Mouse (Mus musculus) CH12.LX (cell line): ENCODE measurements around the gene Bmp6. TPM values are rescaled to one million over a fixed set of nuclear protein-coding genes. Genes with fewer than 3 reads are reported as not detected.

Experiments
- DNase-seq: peaks from one replicate; pipeline ENCODE4 v3.0.0-alpha.2; 2013; ENCODE audit errors: extremely low read depth
- H3K27ac ChIP-seq: 2 replicates; pipeline ENCODE4 v1.5.1; 2012; ENCODE audit warnings: low read depth, mild to moderate bottlenecking, control low read depth, moderate library complexity; ENCODE audit not compliant: insufficient read depth
- H3K27me3 ChIP-seq: replicated peaks from 2 replicates; pipeline ENCODE3; 2012; ENCODE audit warnings: inconsistent platforms
- H3K36me3 ChIP-seq, 2 experiments: replicated peaks in 1 of 2; 2 replicates each; pipeline versions ENCODE3 to v1.6.1; 2012; ENCODE audit warnings: inconsistent platforms in 1 of 2, low read length in 1 of 2, mild to moderate bottlenecking in 1 of 2, mixed read lengths in 1 of 2, moderate library complexity in 1 of 2; ENCODE audit not compliant: control insufficient read depth in 1 of 2, insufficient read depth in 1 of 2
- H3K4me1 ChIP-seq, 2 experiments: 2 replicates each; pipeline ENCODE4 v1.6.1; 2012; ENCODE audit warnings: inconsistent platforms in 1 of 2, moderate library complexity in 1 of 2; ENCODE audit not compliant: insufficient read depth in 2 of 2, control insufficient read depth in 1 of 2
- H3K4me2 ChIP-seq: 2 replicates; pipeline ENCODE4 v1.6.1; 2012; ENCODE audit warnings: low read depth, mild to moderate bottlenecking, control low read depth; ENCODE audit not compliant: poor library complexity, insufficient read depth, severe bottlenecking
- H3K4me3 ChIP-seq, 3 experiments: fragments of 150-350 bp in 1 of 3; sonication (generic) in 1 of 3; replicated peaks in 1 of 3; 2 replicates each; pipeline versions ENCODE3 to v1.5.1; 2011 to 2012; ENCODE audit warnings: low read depth in 2 of 3, low read length in 2 of 3, mild to moderate bottlenecking in 2 of 3, moderate library complexity in 2 of 3, control low read depth in 1 of 3, improper control_type of control experiment in 1 of 3, inconsistent platforms in 1 of 3, mixed read lengths in 1 of 3; ENCODE audit not compliant: poor library complexity in 1 of 3
- H3K79me2 ChIP-seq: replicated peaks from 2 replicates; pipeline ENCODE4 v1.6.1; 2012; ENCODE audit warnings: mild to moderate bottlenecking, moderate library complexity; ENCODE audit not compliant: control insufficient read depth, poor library complexity, insufficient read depth, severe bottlenecking; ENCODE audit errors: extremely low read depth
- H3K9ac ChIP-seq: 2 replicates; pipeline ENCODE4 v1.6.1; 2012; ENCODE audit warnings: low read depth, mild to moderate bottlenecking, control low read depth, moderate library complexity; ENCODE audit not compliant: insufficient read depth
- H3K9me3 ChIP-seq: replicated peaks from 2 replicates; pipeline ENCODE3; 2012; ENCODE audit warnings: low read length, inconsistent platforms, mixed read lengths
- CHD2 ChIP-seq: IDR thresholded peaks from 2 replicates; pipeline ENCODE4 v1.6.1; 2011; ENCODE audit warnings: low read length, improper control_type of control experiment
- CTCF ChIP-seq, 2 experiments: IDR thresholded peaks in 1 of 2; conservative IDR thresholded peaks in 1 of 2; 2 replicates each; pipeline ENCODE4 v1.5.1; 2011 to 2012; ENCODE audit warnings: low read depth in 2 of 2, low read length in 2 of 2, improper control_type of control experiment in 1 of 2, inconsistent platforms in 1 of 2, mild to moderate bottlenecking in 1 of 2, moderate library complexity in 1 of 2
- ELF1 ChIP-seq: IDR thresholded peaks from 2 replicates; pipeline ENCODE4 v1.6.1; 2014; ENCODE audit warnings: low read depth, mild to moderate bottlenecking, inconsistent platforms, low read length, improper control_type of control experiment
- EP300 ChIP-seq: IDR thresholded peaks from 2 replicates; pipeline ENCODE4 v1.6.1; 2011; ENCODE audit warnings: low read length, improper control_type of control experiment
- ETS1 ChIP-seq: conservative IDR thresholded peaks from 2 replicates; pipeline ENCODE4 v1.6.1; 2012; ENCODE audit warnings: low read depth, mild to moderate bottlenecking, inconsistent platforms, low read length, improper control_type of control experiment, moderate library complexity
- GABPA ChIP-seq: IDR thresholded peaks from 2 replicates; pipeline ENCODE4 v1.6.1; 2012; ENCODE audit warnings: low read depth, low read length, improper control_type of control experiment, inconsistent platforms; ENCODE audit not compliant: insufficient replicate concordance
- JUN ChIP-seq: IDR thresholded peaks from 2 replicates; pipeline ENCODE4 v1.6.1; 2011; ENCODE audit warnings: low read depth, mild to moderate bottlenecking, low read length, improper control_type of control experiment, moderate library complexity; ENCODE audit not compliant: insufficient read depth
- KAT2A ChIP-seq: IDR thresholded peaks from 2 replicates; pipeline ENCODE4 v1.6.1; 2012; ENCODE audit warnings: low read length, improper control_type of control experiment, inconsistent platforms; ENCODE audit not compliant: insufficient replicate concordance
- MAX ChIP-seq: IDR thresholded peaks from 2 replicates; pipeline ENCODE4 v1.6.1; 2011; ENCODE audit warnings: low read length, improper control_type of control experiment
- MAZ ChIP-seq: IDR thresholded peaks from 2 replicates; pipeline ENCODE4 v1.6.1; 2012; ENCODE audit warnings: low read depth, mild to moderate bottlenecking, inconsistent platforms, low read length, improper control_type of control experiment, moderate library complexity
- MEF2A ChIP-seq: IDR thresholded peaks from 2 replicates; pipeline ENCODE4 v1.6.1; 2014; ENCODE audit warnings: low read depth, mild to moderate bottlenecking, inconsistent platforms, low read length, improper control_type of control experiment, borderline replicate concordance
- MYC ChIP-seq: IDR thresholded peaks from 2 replicates; pipeline ENCODE4 v1.6.1; 2011; ENCODE audit warnings: low read depth, mild to moderate bottlenecking, improper control_type of control experiment, low read length
- NRF1 ChIP-seq: IDR thresholded peaks from 2 replicates; pipeline ENCODE4 v1.6.1; 2014; ENCODE audit warnings: low read depth, mild to moderate bottlenecking, inconsistent platforms, low read length, improper control_type of control experiment, moderate library complexity
- PAX5 ChIP-seq: IDR thresholded peaks from 2 replicates; pipeline ENCODE4 v1.6.1; 2012; ENCODE audit warnings: low read length, inconsistent platforms, mixed read lengths
- POLR2A ChIP-seq: IDR thresholded peaks from 2 replicates; pipeline ENCODE4 v1.6.1; 2011; ENCODE audit warnings: low read depth, mild to moderate bottlenecking, improper control_type of control experiment, low read length
- POLR2AphosphoS2 ChIP-seq: IDR thresholded peaks from 2 replicates; pipeline ENCODE4 v1.6.1; 2011; ENCODE audit warnings: low read depth, low read length, improper control_type of control experiment
- RAD21 ChIP-seq: IDR thresholded peaks from 2 replicates; pipeline ENCODE4 v1.6.1; 2011; ENCODE audit warnings: low read depth, mild to moderate bottlenecking, low read length, improper control_type of control experiment, moderate library complexity
- SMC3 ChIP-seq: IDR thresholded peaks from 2 replicates; pipeline ENCODE4 v1.6.1; 2011; ENCODE audit warnings: low read depth, low read length, improper control_type of control experiment
- TBP ChIP-seq: conservative IDR thresholded peaks from 2 replicates; pipeline ENCODE4 v1.6.1; 2011; ENCODE audit warnings: low read depth, low read length, improper control_type of control experiment
- TCF12 ChIP-seq: IDR thresholded peaks from 2 replicates; pipeline ENCODE4 v1.6.1; 2014; ENCODE audit warnings: low read depth, mild to moderate bottlenecking, inconsistent platforms, low read length, improper control_type of control experiment
- USF2 ChIP-seq: conservative IDR thresholded peaks from 2 replicates; pipeline ENCODE4 v1.6.1; 2011; ENCODE audit warnings: low read depth, low read length, improper control_type of control experiment
- ZC3H11A ChIP-seq: IDR thresholded peaks from 2 replicates; pipeline ENCODE4 v1.6.1; 2012; ENCODE audit warnings: low read depth, mild to moderate bottlenecking, inconsistent platforms, low read length, improper control_type of control experiment
- ZMIZ1 ChIP-seq: IDR thresholded peaks from 2 replicates; pipeline ENCODE4 v1.6.1; 2012; ENCODE audit warnings: low read depth, mild to moderate bottlenecking, inconsistent platforms, low read length, improper control_type of control experiment
- dilution Hi-C: fragments of 300-500 bp; cut with MboI; formaldehyde crosslinking; loops from 2 replicates; pipeline ENCODE4 v1.14.3; 2020; ENCODE audit warnings: low sequenced_read_pairs; ENCODE audit not compliant: extremely low pct_unique_long_range_greater_than_20kb, extremely low pct_ligation_motif_present
- in situ Hi-C: fragments of 300-500 bp; cut with MboI; formaldehyde crosslinking; loops from 3 replicates; pipeline ENCODE4 v1.14.3; 2019; ENCODE audit warnings: low sequenced_read_pairs, low pct_ligation_motif_present, low pct_unique_long_range_greater_than_20kb, mixed read lengths
- polyA plus RNA-seq: library from polyadenylated mRNA; unstranded; fragments of >175 nt; gene quantifications from 2 replicates; pipeline ENCODE4 v1.2.1, GENCODE M21; 2012; ENCODE audit warnings: low read depth; ENCODE audit not compliant: insufficient read length
- total RNA-seq, 2 experiments: library from RNA; depleted of rRNA; stranded (reverse); fragments of 300-350 nt in 1 of 2; fragments of >200 nt in 1 of 2; gene quantifications; 2 replicates each; pipeline ENCODE4 v1.2.3; 2012 to 2014

Bmp6 gene
- total and polyA plus RNA-seq, 3 experiments, result 0.16 to 3.5 (median 0.77) TPM

DNA sequence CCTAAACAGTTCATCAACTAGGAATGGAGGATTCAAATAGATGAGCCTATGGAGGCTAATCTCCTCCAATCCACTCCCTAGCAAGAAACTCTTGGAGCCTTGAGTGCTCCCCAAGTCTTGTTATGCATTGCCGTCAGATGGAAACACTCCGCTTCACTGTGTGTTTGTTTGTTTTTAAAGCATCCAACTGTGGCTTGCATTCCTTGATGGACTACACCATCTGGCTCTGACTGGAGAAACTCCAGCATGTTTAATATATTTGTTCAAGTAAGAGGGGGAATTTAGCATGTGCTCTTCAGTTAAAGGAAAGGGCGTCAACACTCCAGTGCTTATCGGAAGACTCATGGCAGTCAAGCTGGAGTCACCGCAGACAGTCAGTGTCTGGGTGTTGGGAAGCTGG, 11.4 kb upstream of the Bmp6 start:
- Histone ChIP-seq H3K36me3 (peaks cover 0 to 1% of the 10 kb centered on the region in 2 experiments), H3K4me2 (no peak overlapping the region), H3K9me3 (no peaks in the 10 kb centered on the region), H3K27ac (no peak overlapping the region), H3K4me3 (no peak overlapping the region), H3K4me1 (no peaks in the 10 kb centered on the region), H3K9ac (no peak overlapping the region), H3K27me3 (no peaks in the 10 kb centered on the region), H3K79me2 (no peaks in the 10 kb centered on the region)
- dilution Hi-C loops (no loop called here), in situ Hi-C loops (loop anchor here (25.0 kb wide), 1 partner anchor 254 kb away; no protein-coding TSS in a partner anchor)
- DNase-seq, result no peak
- TF ChIP-seq GABPA, result no peak
- no peak for TF ChIP-seq ZMIZ1
- TF ChIP-seq ELF1, result no peak
- TF ChIP-seq NRF1, result no peak
- TF ChIP-seq USF2, result no peak
- no peak for TF ChIP-seq POLR2AphosphoS2
- no peak for TF ChIP-seq MEF2A
- no peak for TF ChIP-seq MAX
- TF ChIP-seq CTCF (conservative IDR thresholded peaks at IDR 0.05 in 1 of 2, IDR thresholded peaks at IDR 0.05 in 1 of 2; ENCODE audit: low read depth in 2 of 2, low read length in 2 of 2), result no peak
- no peak for TF ChIP-seq TBP
- no peak for TF ChIP-seq POLR2A
- TF ChIP-seq JUN, result no peak
- no peak for TF ChIP-seq ETS1
- TF ChIP-seq KAT2A, result no peak
- no peak for TF ChIP-seq MYC
- no peak for TF ChIP-seq PAX5
- TF ChIP-seq SMC3, result no peak
- TF ChIP-seq RAD21, result no peak

DNA sequence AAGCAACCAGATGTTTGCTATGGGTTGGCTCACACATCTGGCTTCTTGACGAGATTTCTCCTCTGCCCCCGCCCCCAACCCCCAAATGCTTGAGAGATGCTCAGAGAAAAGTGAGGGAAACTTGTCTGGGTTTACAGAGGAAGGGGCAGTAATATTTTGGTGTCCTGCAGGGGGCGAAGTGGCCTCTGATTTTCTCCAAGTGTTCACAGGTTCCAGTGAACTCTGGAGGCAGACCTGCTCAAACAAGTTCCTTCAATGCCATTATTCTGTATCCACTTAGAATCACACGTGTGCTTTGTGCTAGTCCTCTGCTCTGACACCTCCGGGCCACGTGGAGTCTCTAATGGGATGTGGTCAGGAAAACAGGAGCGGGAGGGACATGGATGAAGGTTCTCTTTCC, 2.3 kb upstream of the Bmp6 start:
- TF ChIP-seq MAZ (0 out of 2 replicates have a peak, but pooled peaks have one; percentile 28), CHD2 (no peak), TCF12 (0 out of 2 replicates have a peak, but pooled peaks have one; percentile 11), ELF1 (no peak), CTCF (conservative IDR thresholded peaks at IDR 0.05 in 1 of 2, IDR thresholded peaks at IDR 0.05 in 1 of 2; ENCODE audit: low read depth in 2 of 2, low read length in 2 of 2) (peak; percentile 32 to 84; a peak in 2 of 4 replicates), RAD21 (peak; percentile 69), EP300 (no peak), ZC3H11A (peak; percentile 8; the same call in 1 of the 2 replicates), SMC3 (peak; percentile 78)
- Histone ChIP-seq H3K27me3 (no peaks in the 10 kb centered on the region), H3K4me1 (peaks cover 4 to 13% of the 10 kb centered on the region in 2 experiments), H3K4me3 (no peak overlapping the region), H3K9me3 (peaks cover 38% of the 10 kb centered on the region), H3K4me2 (no peak overlapping the region), H3K9ac (no peak overlapping the region), H3K79me2 (no peaks in the 10 kb centered on the region), H3K36me3 (peaks cover 0 to 7% of the 10 kb centered on the region in 2 experiments), H3K27ac (no peak overlapping the region)
- DNase-seq, result peak; percentile 67
- in situ Hi-C loops, result loop anchor here (25.0 kb wide), 1 partner anchor 245 kb away; no protein-coding TSS in a partner anchor
- dilution Hi-C loops, result no loop called here
